ENCODE assay signal across 7 mouse cellular contexts in the genomic region with DNA sequence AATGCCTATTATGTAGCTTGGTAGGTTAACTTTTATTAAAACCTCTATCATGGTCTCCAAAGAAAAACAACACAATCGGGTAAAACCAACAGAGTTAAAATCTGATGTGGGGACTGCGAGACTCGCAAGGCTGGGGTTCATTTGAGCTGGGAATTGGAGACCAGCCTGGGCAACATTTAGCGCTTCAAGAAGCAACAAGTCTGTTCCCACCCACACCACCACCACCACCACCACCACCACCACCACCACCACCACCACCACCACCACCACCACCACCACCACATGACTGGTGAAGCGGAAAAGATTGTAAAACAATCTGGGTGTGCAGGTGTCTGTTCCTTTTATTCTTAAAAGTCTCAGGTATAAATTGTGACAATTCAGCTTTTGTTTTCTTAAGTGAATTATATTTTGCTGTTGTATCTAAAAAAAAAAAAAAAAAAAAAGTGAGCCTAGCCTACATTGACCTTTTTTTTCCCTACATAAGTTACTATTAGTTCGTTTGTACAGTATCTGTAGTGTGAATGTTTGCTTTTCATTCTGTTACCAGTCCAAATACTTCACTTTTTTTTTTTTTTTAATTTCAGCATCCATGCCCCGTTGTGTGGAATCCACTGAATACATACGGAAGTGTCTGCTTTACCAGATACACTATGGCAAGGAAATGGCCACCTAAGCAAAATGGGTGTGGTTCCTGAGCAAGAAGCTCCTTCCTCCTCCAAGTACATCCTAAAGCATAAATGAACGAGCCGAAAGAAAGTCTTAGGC. TPM values are rescaled to one million over a fixed set of nuclear protein-coding genes. Genes with fewer than 3 reads are reported as not detected.
DNase-seq lines count a peak whose midpoint lies in the region; ATAC-seq and TF ChIP-seq lines count a peak whose summit lies in the region.

No protein-coding gene starts in this region.

- no peak for TF ChIP-seq EP300 in lung, postnatal 0 days (IDR thresholded peaks at IDR 0.05)

- H3K4me1 ChIP-seq in lung, postnatal 0 days (ENCODE audit: insufficient read depth, low read depth, low read length) = no peaks in the 10 kb centered on the region
- H3K4me1 ChIP-seq in forebrain, embryonic 16.5 days (replicated peaks; ENCODE audit: control insufficient read depth, insufficient read depth, low read length) = peaks cover 7% of the 10 kb centered on the region
- peaks cover 53% of the 10 kb centered on the region for H3K4me1 ChIP-seq in liver, embryonic 12.5 days
- H3K4me1 ChIP-seq in stomach, embryonic 16.5 days (ENCODE audit: control insufficient read depth, insufficient read depth, low read length) = peaks cover 4% of the 10 kb centered on the region; the same call in 1 of the 2 replicates

- 38% methylated on average over 10 of the region's 10 CpGs for WGBS in lung, postnatal 0 days
- WGBS in forebrain, embryonic 16.5 days = 53% methylated on average over 10 of the region's 10 CpGs
- WGBS in liver, embryonic 12.5 days (ENCODE audit: insufficient replicate concordance) = 47% methylated on average over 10 of the region's 10 CpGs
- WGBS in stomach, embryonic 16.5 days = 41% methylated on average over 10 of the region's 10 CpGs

- DNase-seq in lung, postnatal 0 days (ENCODE audit: low spot score) = peak; percentile 24
- DNase-seq in lung, postnatal 36 days = no peak
- DNase-seq in gastrocnemius, adult 18-20 months (ENCODE audit: low spot score) = no peak
- no peak for DNase-seq in left cerebral cortex, adult 8-10 months (ENCODE audit: low spot score in 2 of 2)

- H3K36me3 ChIP-seq in lung, postnatal 0 days (ENCODE audit: insufficient read depth, low read length) = peaks cover 11% of the 10 kb centered on the region
- H3K36me3 ChIP-seq in forebrain, embryonic 16.5 days (ENCODE audit: control insufficient read depth, insufficient read depth) = peaks cover 4% of the 10 kb centered on the region; the same call in 1 of the 2 replicates
- peaks cover 32% of the 10 kb centered on the region for H3K36me3 ChIP-seq in liver, embryonic 12.5 days
- H3K36me3 ChIP-seq in stomach, embryonic 16.5 days (ENCODE audit: control insufficient read depth, insufficient read depth, low read length) = 0 out of 2 replicates have a peak, but pooled peaks cover 3% of the 10 kb centered on the region

- peak overlapping the region; percentile 83 for H3K27ac ChIP-seq in lung, postnatal 0 days (ENCODE audit: low read length)
- no peak overlapping the region; the same call in 1 of the 2 replicates for H3K27ac ChIP-seq in forebrain, embryonic 16.5 days (ENCODE audit: low read length)
- H3K27ac ChIP-seq in liver, embryonic 12.5 days = peak overlapping the region; percentile 73; the same call in 1 of the 2 replicates
- no peak overlapping the region; the same call in 1 of the 2 replicates for H3K27ac ChIP-seq in stomach, embryonic 16.5 days (ENCODE audit: low read length)

- ATAC-seq in lung, postnatal 0 days = no peak
- no peak for ATAC-seq in forebrain, embryonic 16.5 days
- no peak for ATAC-seq in liver, embryonic 12.5 days
- ATAC-seq in stomach, embryonic 16.5 days (ENCODE audit: insufficient read depth, low FRiP score) = no peak

- H3K9me3 ChIP-seq in lung, postnatal 0 days (ENCODE audit: low read length) = no peaks in the 10 kb centered on the region
- H3K9me3 ChIP-seq in forebrain, embryonic 16.5 days (ENCODE audit: control insufficient read depth, low read length) = no peaks in the 10 kb centered on the region
- H3K9me3 ChIP-seq in liver, embryonic 12.5 days (replicated peaks) = no peaks in the 10 kb centered on the region
- H3K9me3 ChIP-seq in stomach, embryonic 16.5 days (replicated peaks; ENCODE audit: control insufficient read depth, low read length) = no peaks in the 10 kb centered on the region

- no peaks in the 10 kb centered on the region for H3K27me3 ChIP-seq in lung, postnatal 0 days (replicated peaks; ENCODE audit: insufficient read depth, low read length)
- H3K27me3 ChIP-seq in forebrain, embryonic 16.5 days (replicated peaks; ENCODE audit: control insufficient read depth, insufficient read depth, low read length) = no peaks in the 10 kb centered on the region
- H3K27me3 ChIP-seq in liver, embryonic 12.5 days (replicated peaks) = no peaks in the 10 kb centered on the region
- H3K27me3 ChIP-seq in stomach, embryonic 16.5 days (ENCODE audit: control insufficient read depth, insufficient read depth, low read length) = no peaks in the 10 kb centered on the region

- peak overlapping the region; percentile 79 for H3K4me2 ChIP-seq in lung, postnatal 0 days (replicated peaks; ENCODE audit: low read depth, low read length)
- H3K4me2 ChIP-seq in forebrain, embryonic 16.5 days (ENCODE audit: low read length) = peak overlapping the region; percentile 73
- H3K4me2 ChIP-seq in liver, embryonic 12.5 days = peak overlapping the region; percentile 92
- H3K4me2 ChIP-seq in stomach, embryonic 16.5 days (ENCODE audit: low read depth, low read length) = peak overlapping the region; percentile 74

- TF ChIP-seq CTCF in lung, postnatal 0 days (IDR thresholded peaks at IDR 0.05) = no peak

- peak overlapping the region; percentile 60 for H3K4me3 ChIP-seq in lung, postnatal 0 days (ENCODE audit: low read depth, low read length)
- no peak overlapping the region; the same call in 1 of the 2 replicates for H3K4me3 ChIP-seq in forebrain, embryonic 16.5 days (replicated peaks; ENCODE audit: low read length)
- peak overlapping the region; percentile 67 for H3K4me3 ChIP-seq in liver, embryonic 12.5 days
- peak overlapping the region; percentile 72 for H3K4me3 ChIP-seq in stomach, embryonic 16.5 days (replicated peaks; ENCODE audit: low read length)

- H3K9ac ChIP-seq in lung, postnatal 0 days (replicated peaks; ENCODE audit: low read depth) = peak overlapping the region; percentile 53
- H3K9ac ChIP-seq in forebrain, embryonic 16.5 days (replicated peaks; ENCODE audit: low read depth, low read length) = no peak overlapping the region; the same call in 1 of the 2 replicates
- H3K9ac ChIP-seq in liver, embryonic 12.5 days = peak overlapping the region; percentile 73
- no peak overlapping the region for H3K9ac ChIP-seq in stomach, embryonic 16.5 days (ENCODE audit: low read length)

RNA-seq across cellular contexts. Expression of a gene that starts 0.7 kb away (rescaled TPM):
- polyA plus RNA-seq in lung, postnatal 0 days (2015; fragmentation: Nextera tagmentation; extraction: Ambion mirVana) = 7.4 and 10.4 TPM in 2 replicates
- polyA plus RNA-seq in forebrain, embryonic 16.5 days (2015; fragmentation: Nextera tagmentation; extraction: Ambion mirVana) = 0.98 and 1.2 TPM in 2 replicates
- polyA plus RNA-seq in liver, embryonic 12.5 days (2016; fragmentation: Nextera tagmentation; extraction: Ambion mirVana) = 1.8 and 2.4 TPM in 2 replicates
- polyA plus RNA-seq in stomach, embryonic 16.5 days (2015; fragmentation: Nextera tagmentation; extraction: Ambion mirVana) = 2.2 and 2.3 TPM in 2 replicates
- total RNA-seq in gastrocnemius, adult 18-20 months (2021) = not detected
- 1 to 10 TPM in 1 of 4 experiments, under 1 TPM in 2, not detected in 1; 0.53 to 1.3 (median 0.59) TPM for total RNA-seq in left cerebral cortex, adult 8-10 months (2022)

Comparison
In these comparisons a context has a peak if more than half of its experiments do, and no peak if none do; other contexts are left out.
1. H3K27ac ChIP-seq: peak in lung, postnatal 0 days (single experiment) and liver, embryonic 12.5 days (single experiment); none in forebrain, embryonic 16.5 days (single experiment) and stomach, embryonic 16.5 days (single experiment).
2. H3K9ac ChIP-seq: peak in lung, postnatal 0 days (single experiment) and liver, embryonic 12.5 days (single experiment); none in forebrain, embryonic 16.5 days (single experiment) and stomach, embryonic 16.5 days (single experiment).
3. Peak in every context shown above with its lines, with median percentiles within 50 percentile points of each other: H3K4me2 ChIP-seq.